Mouse (Mus musculus) bone marrow macrophage, adult 2 months (primary cell): Measurements from ENCODE around the gene 1700016D06Rik.
"Not testable (repeated sequence)": the region's sequence is repeated elsewhere in the genome, so short reads cannot be mapped to it uniquely, and the experiment has no call there.

Source experiments
- CTCF ChIP-seq: IDR thresholded peaks from 2 replicates; pipeline ENCODE4 v1.5.1; 2012; ENCODE audit warnings: low read depth, mild to moderate bottlenecking, low read length, moderate library complexity
- POLR2A ChIP-seq: IDR thresholded peaks from 2 replicates; pipeline ENCODE4 v1.6.1; 2012; ENCODE audit warnings: mild to moderate bottlenecking, low read depth, low read length, borderline replicate concordance

GRCm38 (mm10) chr8:11666023-11666716, 34.7 kb downstream of the 1700016D06Rik start:
- TF ChIP-seq CTCF, POLR2A: not testable (repeated sequence)
